Mouse (Mus musculus): ENCODE measurements around the gene Eno2. TPM values are rescaled to one million over a fixed set of nuclear protein-coding genes. Genes with fewer than 3 reads are reported as not detected.

Eno2 gene
- total RNA-seq, 1 experiment from 2014 or later = 5.6 TPM

- no peak for ATAC-seq (replicated peaks in 1 of 2; ENCODE audit: insufficient read depth in 1 of 2, low FRiP score in 2 of 2, low TSS enrichment in 1 of 2, low read depth in 1 of 2, poor library complexity in 2 of 2, severe bottlenecking in 2 of 2)
Measured at GRCm38 (mm10) chr6:124753861-124754260, 15.6 kb downstream of the Eno2 start.

GRCm38 (mm10) chr6:124750405-124750804, 19.1 kb downstream of the Eno2 start:
- no peak for ATAC-seq (replicated peaks in 1 of 2; ENCODE audit: insufficient read depth in 1 of 2, low FRiP score in 2 of 2, low TSS enrichment in 1 of 2, low read depth in 1 of 2, poor library complexity in 2 of 2, severe bottlenecking in 2 of 2)

GRCm38 (mm10) chr6:124746654-124747632, 22.5 kb downstream of the Eno2 start:
- no peak for ATAC-seq (replicated peaks in 1 of 2; ENCODE audit: insufficient read depth in 1 of 2, low FRiP score in 2 of 2, low TSS enrichment in 1 of 2, low read depth in 1 of 2, poor library complexity in 2 of 2, severe bottlenecking in 2 of 2)

- no peak for ATAC-seq (replicated peaks in 1 of 2; ENCODE audit: insufficient read depth in 1 of 2, low FRiP score in 2 of 2, low TSS enrichment in 1 of 2, low read depth in 1 of 2, poor library complexity in 2 of 2, severe bottlenecking in 2 of 2)
Measured at GRCm38 (mm10) chr6:124746296-124746605, 23.2 kb downstream of the Eno2 start.

- ATAC-seq (replicated peaks in 1 of 2; ENCODE audit: insufficient read depth in 1 of 2, low FRiP score in 2 of 2, low TSS enrichment in 1 of 2, low read depth in 1 of 2, poor library complexity in 2 of 2, severe bottlenecking in 2 of 2) = peak; percentile 48 to 61
Measured at GRCm38 (mm10) chr6:124745490-124746295, 23.8 kb downstream of the Eno2 start.

GRCm38 (mm10) chr6:124744755-124745321, 24.6 kb downstream of the Eno2 start:
- ATAC-seq (replicated peaks in 1 of 2; ENCODE audit: insufficient read depth in 1 of 2, low FRiP score in 2 of 2, low TSS enrichment in 1 of 2, low read depth in 1 of 2, poor library complexity in 2 of 2, severe bottlenecking in 2 of 2) = no peak

- no peak for ATAC-seq (replicated peaks in 1 of 2; ENCODE audit: insufficient read depth in 1 of 2, low FRiP score in 2 of 2, low TSS enrichment in 1 of 2, low read depth in 1 of 2, poor library complexity in 2 of 2, severe bottlenecking in 2 of 2)
Measured at GRCm38 (mm10) chr6:124743647-124744046, 25.8 kb downstream of the Eno2 start.

- ATAC-seq (replicated peaks in 1 of 2; ENCODE audit: insufficient read depth in 1 of 2, low FRiP score in 2 of 2, low TSS enrichment in 1 of 2, low read depth in 1 of 2, poor library complexity in 2 of 2, severe bottlenecking in 2 of 2) = no peak
Measured at GRCm38 (mm10) chr6:124742839-124743514, 26.5 kb downstream of the Eno2 start.

GRCm38 (mm10) chr6:124741842-124742241, 27.6 kb downstream of the Eno2 start:
- no peak for ATAC-seq (replicated peaks in 1 of 2; ENCODE audit: insufficient read depth in 1 of 2, low FRiP score in 2 of 2, low TSS enrichment in 1 of 2, low read depth in 1 of 2, poor library complexity in 2 of 2, severe bottlenecking in 2 of 2)

- ATAC-seq (replicated peaks in 1 of 2; ENCODE audit: insufficient read depth in 1 of 2, low FRiP score in 2 of 2, low TSS enrichment in 1 of 2, low read depth in 1 of 2, poor library complexity in 2 of 2, severe bottlenecking in 2 of 2) = peak; percentile 75 to 80
Measured at GRCm38 (mm10) chr6:124740888-124741761, 28.3 kb downstream of the Eno2 start, which contains the start of gene Grcc10. TSS of gene Grcc10 (minus strand) at chr6:124741374.

GRCm38 (mm10) chr6:124740211-124740887, 29.1 kb downstream of the Eno2 start:
- peak in 1 of 2 experiments; percentile 9; a peak in 2 of 4 replicates for ATAC-seq (replicated peaks in 1 of 2; ENCODE audit: insufficient read depth in 1 of 2, low FRiP score in 2 of 2, low TSS enrichment in 1 of 2, low read depth in 1 of 2, poor library complexity in 2 of 2, severe bottlenecking in 2 of 2)

- no peak for ATAC-seq (replicated peaks in 1 of 2; ENCODE audit: insufficient read depth in 1 of 2, low FRiP score in 2 of 2, low TSS enrichment in 1 of 2, low read depth in 1 of 2, poor library complexity in 2 of 2, severe bottlenecking in 2 of 2)
Measured at GRCm38 (mm10) chr6:124739231-124739796, 30.2 kb downstream of the Eno2 start.

- peak; percentile 13 to 20 for ATAC-seq (replicated peaks in 1 of 2; ENCODE audit: insufficient read depth in 1 of 2, low FRiP score in 2 of 2, low TSS enrichment in 1 of 2, low read depth in 1 of 2, poor library complexity in 2 of 2, severe bottlenecking in 2 of 2)
Measured at GRCm38 (mm10) chr6:124738511-124739023, 30.9 kb downstream of the Eno2 start, which contains the start of gene Ptpn6. TSS of gene Ptpn6 (minus strand) at chr6:124738714.

GRCm38 (mm10) chr6:124737040-124737439, 32.4 kb downstream of the Eno2 start:
- ATAC-seq (replicated peaks in 1 of 2; ENCODE audit: insufficient read depth in 1 of 2, low FRiP score in 2 of 2, low TSS enrichment in 1 of 2, low read depth in 1 of 2, poor library complexity in 2 of 2, severe bottlenecking in 2 of 2) = no peak

- no peak for ATAC-seq (replicated peaks in 1 of 2; ENCODE audit: insufficient read depth in 1 of 2, low FRiP score in 2 of 2, low TSS enrichment in 1 of 2, low read depth in 1 of 2, poor library complexity in 2 of 2, severe bottlenecking in 2 of 2)
Measured at GRCm38 (mm10) chr6:124734417-124734816, 35.1 kb downstream of the Eno2 start.

Data from hematopoietic stem cell, adult 5-6 weeks (primary cell).